In the genomic region with DNA sequence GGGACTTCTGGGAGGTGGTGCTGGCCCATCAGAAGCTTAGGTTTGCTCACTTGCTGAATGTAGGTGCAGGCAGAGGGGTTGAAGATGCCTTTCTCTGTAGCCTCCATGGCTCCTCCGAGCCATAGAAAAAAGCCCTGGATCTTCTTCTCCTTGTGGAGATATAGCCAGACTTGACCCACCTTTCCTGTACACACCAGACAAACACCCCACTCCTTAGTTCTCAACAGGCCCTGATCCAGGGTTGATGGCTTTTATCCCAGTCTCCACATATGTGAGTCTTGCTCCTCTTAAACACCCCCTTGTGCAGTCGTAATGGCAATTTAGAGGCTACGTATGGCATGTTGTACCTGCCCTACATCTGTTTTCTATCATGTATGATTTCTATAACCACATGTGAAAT, we compare ENCODE assay signal across 21 mouse cellular contexts. TPM values are rescaled to one million over a fixed set of nuclear protein-coding genes. Genes with fewer than 3 reads are reported as not detected.
"Had no signal": no experiment of that assay in that cellular context is flagged by ENCODE, and none has a peak within 500 bp of the region (broad histone marks: within the 10 kb centered on the region; RNA-seq: fewer than 3 reads in every experiment).

No protein-coding gene starts in this region.

- H3K9ac ChIP-seq: neural tube, embryonic 13.5 days; neural tube, embryonic 15.5 days; stomach, embryonic 15.5 days had no signal

- H3K9me3 ChIP-seq: neural tube, embryonic 13.5 days; neural tube, embryonic 15.5 days; stomach, embryonic 15.5 days had no signal

- H3K4me3 ChIP-seq: neural tube, embryonic 13.5 days; neural tube, embryonic 15.5 days; stomach, embryonic 15.5 days had no signal

- H3K36me3 ChIP-seq: neural tube, embryonic 13.5 days; neural tube, embryonic 15.5 days; stomach, embryonic 15.5 days had no signal

- DNase-seq: retina, postnatal 1 day; right cerebral cortex, adult 18-20 months; right cerebral cortex, postnatal 14 days; right cerebral cortex, postnatal 25 days; right cerebral cortex, postnatal 4 days; spleen, adult 18-20 months; thymus, adult 18-20 months; thymus, adult 2 months; thymus, postnatal 14 days; thymus, postnatal 25 days; thymus, postnatal 36 days; thymus, postnatal 4 days had no signal

- H3K4me2 ChIP-seq: neural tube, embryonic 13.5 days; neural tube, embryonic 15.5 days; stomach, embryonic 15.5 days had no signal

- H3K27ac ChIP-seq: neural tube, embryonic 13.5 days; neural tube, embryonic 15.5 days; stomach, embryonic 15.5 days; stomach, postnatal 0 days had no signal

RNA-seq across cellular contexts. Expression of gene Gpr83, which starts 3.1 kb away (rescaled TPM):
- polyA plus RNA-seq: urinary bladder, adult 2 months had no signal

RNA-seq across cellular contexts. Expression of gene Izumo1r, which starts 40.6 kb away (rescaled TPM):
- polyA plus RNA-seq: neural tube, embryonic 13.5 days; neural tube, embryonic 14.5 days; neural tube, embryonic 15.5 days; stomach, embryonic 14.5 days; stomach, embryonic 15.5 days; stomach, embryonic 16.5 days; stomach, postnatal 0 days; testis, adult 2 months had no signal
